Mouse (Mus musculus) C2C12 (cell line): ENCODE data around the gene C9. TPM values are rescaled to one million over a fixed set of nuclear protein-coding genes. Genes with fewer than 3 reads are reported as not detected.

ENCODE experiments used
- H3K27me3 ChIP-seq: one replicate; pipeline ENCODE4 v1.6.1; 2011; ENCODE audit not compliant: control insufficient read depth, insufficient read depth, insufficient read length
- H3K36me3 ChIP-seq: one replicate; pipeline ENCODE4 v1.6.1; 2011; ENCODE audit not compliant: control insufficient read depth, insufficient read depth
- H3K4me3 ChIP-seq: one replicate; pipeline ENCODE4 v1.5.1; 2011; ENCODE audit warnings: mild to moderate bottlenecking, control low read depth; ENCODE audit not compliant: poor library complexity, insufficient read depth, severe bottlenecking
- H3K79me2 ChIP-seq: one replicate; pipeline ENCODE4 v1.6.1; 2011; ENCODE audit not compliant: control insufficient read depth, insufficient read depth
- H3K79me3 ChIP-seq: one replicate; pipeline ENCODE4 v1.6.1; 2011; ENCODE audit warnings: low read depth, control low read depth
- H3ac ChIP-seq: one replicate; pipeline ENCODE3; 2011; ENCODE audit warnings: low read depth; ENCODE audit not compliant: control insufficient read depth, insufficient read length
- CEBPB ChIP-seq: IDR thresholded peaks from one replicate; pipeline ENCODE4 v1.6.1; 2011; ENCODE audit warnings: low read depth, mild to moderate bottlenecking, control low read depth, moderate library complexity
- CTCF ChIP-seq: IDR thresholded peaks from one replicate; pipeline ENCODE4 v1.5.1; 2011; ENCODE audit not compliant: control insufficient read depth, insufficient read depth, insufficient read length
- FOSL1 ChIP-seq: IDR thresholded peaks from one replicate; pipeline ENCODE4 v1.8.0; 2011; ENCODE audit warnings: mild to moderate bottlenecking, low read length; ENCODE audit not compliant: poor library complexity, insufficient read depth, severe bottlenecking
- MAX ChIP-seq: IDR thresholded peaks from one replicate; pipeline ENCODE4 v1.6.1; 2011; ENCODE audit warnings: mild to moderate bottlenecking, control low read depth
- MYOD1 ChIP-seq: IDR thresholded peaks from one replicate; pipeline ENCODE4 v1.6.1; 2011; ENCODE audit warnings: low read depth; ENCODE audit not compliant: control insufficient read depth, insufficient read length
- MYOG ChIP-seq: IDR thresholded peaks from one replicate; pipeline ENCODE4 v1.6.1; 2011; ENCODE audit not compliant: control insufficient read depth, insufficient read length; ENCODE audit errors: extremely low read depth
- USF1 ChIP-seq: IDR thresholded peaks from one replicate; pipeline ENCODE4 v1.6.1; 2011; ENCODE audit warnings: low read depth, mild to moderate bottlenecking, control low read depth, moderate library complexity
- polyA plus RNA-seq: library from polyadenylated mRNA; unstranded; fragments of >200 nt; fragmentation: generic; extraction: Trizol; gene quantifications from one replicate; pipeline ENCODE4 v1.2.1, GENCODE M21; 2012; ENCODE audit warnings: missing spikeins

The C9 gene
- polyA plus RNA-seq, 1 experiment = not detected

DNA sequence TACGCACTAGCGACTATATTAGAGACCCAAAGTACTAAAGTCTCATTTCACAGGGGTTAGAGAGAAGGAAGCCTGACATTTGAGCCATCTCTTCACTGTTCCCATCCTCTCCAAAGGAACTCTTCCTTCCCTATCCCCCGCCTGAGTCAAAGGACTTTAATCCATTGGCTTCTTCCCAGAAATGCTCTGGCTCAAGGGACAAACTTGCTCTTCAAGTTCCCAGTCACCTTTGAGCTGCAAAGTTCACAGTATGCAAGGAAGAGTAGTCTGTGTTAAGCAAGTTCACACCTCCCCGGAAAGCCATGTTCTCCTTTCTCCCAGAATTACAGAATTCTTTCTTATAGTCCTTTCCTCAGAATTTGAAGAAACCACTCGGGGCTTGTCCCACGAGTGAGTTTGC is 38.4 kb upstream of the C9 start:
- TF ChIP-seq CTCF = no peak
- TF ChIP-seq USF1 = no peak
- TF ChIP-seq MYOD1 = no peak
- no peak for TF ChIP-seq CEBPB
- no peak for TF ChIP-seq MYOG
- TF ChIP-seq FOSL1 = no peak
- TF ChIP-seq MAX = no peak
- Histone ChIP-seq H3K79me3 (peaks cover 6% of the 10 kb centered on the region), H3ac (no peak overlapping the region), H3K4me3 (no peak overlapping the region), H3K79me2 (peaks cover 41% of the 10 kb centered on the region), H3K27me3 (no peaks in the 10 kb centered on the region), H3K36me3 (peaks cover 18% of the 10 kb centered on the region)

GRCm38 (mm10) chr15:6409031-6409430 is 36.1 kb upstream of the C9 start:
- peaks cover 33% of the 10 kb centered on the region for H3K36me3 ChIP-seq
- H3K79me2 ChIP-seq = peaks cover 55% of the 10 kb centered on the region
- H3ac ChIP-seq = no peak overlapping the region
- peaks cover 12% of the 10 kb centered on the region for H3K79me3 ChIP-seq
- H3K27me3 ChIP-seq = no peaks in the 10 kb centered on the region
- H3K4me3 ChIP-seq = no peak overlapping the region
- no peak for TF ChIP-seq USF1
- no peak for TF ChIP-seq FOSL1
- TF ChIP-seq CEBPB = no peak
- no peak for TF ChIP-seq MYOG
- TF ChIP-seq MYOD1 = no peak
- no peak for TF ChIP-seq CTCF
- no peak for TF ChIP-seq MAX

GRCm38 (mm10) chr15:6410161-6410560 is 35.0 kb upstream of the C9 start:
- H3ac ChIP-seq = no peak overlapping the region
- H3K27me3 ChIP-seq = no peaks in the 10 kb centered on the region
- TF ChIP-seq MYOD1 (no peak), CTCF (no peak), CEBPB (no peak), MAX (no peak), USF1 (no peak)
- peaks cover 41% of the 10 kb centered on the region for H3K36me3 ChIP-seq
- H3K79me2 ChIP-seq = peaks cover 55% of the 10 kb centered on the region
- H3K4me3 ChIP-seq = no peak overlapping the region
- peaks cover 12% of the 10 kb centered on the region for H3K79me3 ChIP-seq

DNA sequence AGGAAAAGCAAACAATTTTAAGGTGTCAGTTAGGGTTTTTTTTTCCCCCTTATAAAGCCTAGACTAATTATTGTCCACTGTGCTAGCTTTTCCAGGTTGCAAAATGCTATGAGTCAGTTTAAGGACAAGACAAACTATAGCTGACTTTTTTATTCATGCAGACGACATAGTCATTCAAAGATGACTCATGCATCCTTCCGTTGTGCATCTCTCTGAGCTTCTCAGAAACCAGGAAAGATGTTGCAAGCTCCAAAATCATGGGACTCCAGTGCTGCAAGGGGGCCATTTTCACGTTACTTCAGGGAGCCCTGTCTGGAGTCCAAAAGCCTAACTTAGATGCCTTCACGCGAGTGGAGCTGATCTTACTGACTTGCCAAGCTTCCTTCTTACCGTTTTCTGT is 33.8 kb upstream of the C9 start:
- TF ChIP-seq FOSL1 (peak; percentile 95), MYOD1 (no peak), CTCF (no peak), CEBPB (peak; percentile 93), USF1 (no peak), MYOG (no peak), MAX (peak; percentile 12)
- H3K79me2 ChIP-seq = peaks cover 50% of the 10 kb centered on the region

GRCm38 (mm10) chr15:6415317-6415716 is 29.8 kb upstream of the C9 start:
- TF ChIP-seq FOSL1 = no peak
- TF ChIP-seq MAX = no peak
- no peak for TF ChIP-seq MYOG
- no peak for TF ChIP-seq CEBPB
- TF ChIP-seq CTCF = no peak
- TF ChIP-seq MYOD1 = no peak
- no peak for TF ChIP-seq USF1
- peaks cover 59% of the 10 kb centered on the region for H3K36me3 ChIP-seq
- peaks cover 5% of the 10 kb centered on the region for H3K79me3 ChIP-seq
- H3ac ChIP-seq = no peak overlapping the region
- H3K4me3 ChIP-seq = no peak overlapping the region
- H3K27me3 ChIP-seq = no peaks in the 10 kb centered on the region
- H3K79me2 ChIP-seq = peaks cover 14% of the 10 kb centered on the region

More for the DNA sequence above, 33.8 kb upstream of the C9 start:
- peaks cover 12% of the 10 kb centered on the region for H3K79me3 ChIP-seq
- H3K36me3 ChIP-seq = peaks cover 39% of the 10 kb centered on the region
- H3K27me3 ChIP-seq = no peaks in the 10 kb centered on the region
- no peak overlapping the region for H3K4me3 ChIP-seq
- no peak overlapping the region for H3ac ChIP-seq

GRCm38 (mm10) chr15:6431777-6432176 is 13.3 kb upstream of the C9 start:
- no peaks in the 10 kb centered on the region for H3K79me3 ChIP-seq
- H3ac ChIP-seq = no peak overlapping the region
- no peaks in the 10 kb centered on the region for H3K79me2 ChIP-seq
- TF ChIP-seq MYOG (no peak), CEBPB (no peak)
- H3K4me3 ChIP-seq = no peak overlapping the region
- H3K27me3 ChIP-seq = no peaks in the 10 kb centered on the region
- H3K36me3 ChIP-seq = peaks cover 66% of the 10 kb centered on the region
